Mouse (Mus musculus) lung, adult 2 months (tissue): ENCODE measurements at regions not wholly inside any gene's neighbourhood (a gene's known extent, or its start where the extent isn't known, plus 50 kb on each side); places are given as distances from the start of the nearest gene placed in this dataset.

Source experiments
- CTCF ChIP-seq: fragments of 200-500 bp; IDR thresholded peaks from 2 replicates; pipeline ENCODE4 v1.5.1; 2011; ENCODE audit warnings: mild to moderate bottlenecking, low read length, control low read depth; ENCODE audit not compliant: insufficient read depth
- POLR2A ChIP-seq: fragments of 200-500 bp; IDR thresholded peaks from 2 replicates; pipeline ENCODE4 v1.6.1; 2011; ENCODE audit warnings: low read depth, mild to moderate bottlenecking, control low read depth, low read length, borderline replicate concordance; ENCODE audit errors: extremely low read depth

DNA sequence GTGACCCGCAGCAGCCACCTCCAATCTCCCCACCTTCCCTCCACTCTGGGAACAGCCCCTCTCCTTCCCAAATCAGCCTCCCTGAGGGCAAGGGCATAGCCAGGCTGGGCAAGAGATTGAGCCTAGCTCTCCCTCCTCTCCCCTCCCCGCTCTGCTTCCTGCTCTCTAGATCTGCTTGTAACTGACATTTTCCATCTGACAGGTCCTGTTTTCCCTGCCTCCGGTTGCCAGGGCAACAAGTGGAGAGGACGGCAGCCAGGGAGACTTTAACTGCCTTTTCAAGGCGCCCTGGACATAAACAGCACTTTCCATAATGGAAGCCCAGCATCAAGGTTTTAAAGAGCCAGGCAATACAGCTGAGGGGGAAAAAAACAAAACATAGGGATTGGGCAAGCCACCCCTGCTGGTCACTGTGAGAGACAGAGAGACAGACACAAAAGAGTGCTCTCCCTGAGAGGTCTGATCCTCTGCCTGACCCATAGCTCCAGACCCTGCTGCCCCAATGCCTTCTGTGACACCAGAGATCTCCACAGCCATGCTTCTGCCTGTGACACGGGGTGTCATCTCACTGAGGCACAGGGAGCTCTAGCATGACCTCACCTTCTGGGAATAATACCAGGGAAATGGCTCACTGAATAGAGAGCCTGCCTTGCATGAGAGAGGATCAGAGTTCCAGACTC, 57.2 kb downstream of the Gm11733 start:
- no peak for TF ChIP-seq CTCF
- no peak for TF ChIP-seq POLR2A
